Mouse (Mus musculus): Measurements from ENCODE around the gene Kirrel3. TPM values are rescaled to one million over a fixed set of nuclear protein-coding genes. Genes with fewer than 3 reads are reported as not detected.

The Kirrel3 gene
- polyA plus RNA-seq, 1 experiment from 2014 or later = 0.72 TPM

GRCm38 (mm10) chr9:34939621-34940020 is 453.9 kb downstream of the Kirrel3 start:
- H3K27ac ChIP-seq (ENCODE audit: low read length) = no peak overlapping the region
- H3K9me3 ChIP-seq (ENCODE audit: low read length) = no peaks in the 10 kb centered on the region
- DNase-seq (ENCODE audit: low spot score) = no peak
- ATAC-seq = no peak
- no peaks in the 10 kb centered on the region for H3K36me3 ChIP-seq (ENCODE audit: insufficient read depth, low read length)
- no peaks in the 10 kb centered on the region for H3K27me3 ChIP-seq (replicated peaks; ENCODE audit: insufficient read depth, low read length)
- 92% methylated on average over 5 of the region's 5 CpGs for WGBS
- H3K4me1 ChIP-seq (ENCODE audit: insufficient read depth, low read depth, low read length) = no peaks in the 10 kb centered on the region
- H3K4me2 ChIP-seq (replicated peaks; ENCODE audit: low read depth, low read length) = no peak overlapping the region
- no peak overlapping the region for H3K4me3 ChIP-seq (ENCODE audit: low read depth, low read length)
- TF ChIP-seq CTCF (IDR thresholded peaks at IDR 0.05) = no peak
- no peak for TF ChIP-seq EP300 (IDR thresholded peaks at IDR 0.05)
- H3K9ac ChIP-seq (replicated peaks; ENCODE audit: low read depth) = no peak overlapping the region

GRCm38 (mm10) chr9:34942122-34942831 is 456.6 kb downstream of the Kirrel3 start:
- H3K4me1 ChIP-seq (ENCODE audit: insufficient read depth, low read depth, low read length) = no peaks in the 10 kb centered on the region
- H3K4me2 ChIP-seq (replicated peaks; ENCODE audit: low read depth, low read length) = no peak overlapping the region
- H3K9me3 ChIP-seq (ENCODE audit: low read length) = no peaks in the 10 kb centered on the region
- 72% methylated on average over 6 of the region's 6 CpGs for whole genome bisulfite sequencing
- DNase-seq (ENCODE audit: low spot score) = no peak
- no peak for TF ChIP-seq EP300 (IDR thresholded peaks at IDR 0.05)
- TF ChIP-seq CTCF (IDR thresholded peaks at IDR 0.05) = no peak
- H3K27me3 ChIP-seq (replicated peaks; ENCODE audit: insufficient read depth, low read length) = no peaks in the 10 kb centered on the region
- H3K27ac ChIP-seq (ENCODE audit: low read length) = no peak overlapping the region
- no peak for ATAC-seq
- no peak overlapping the region for H3K9ac ChIP-seq (replicated peaks; ENCODE audit: low read depth)
- no peak overlapping the region for H3K4me3 ChIP-seq (ENCODE audit: low read depth, low read length)
- no peaks in the 10 kb centered on the region for H3K36me3 ChIP-seq (ENCODE audit: insufficient read depth, low read length)

GRCm38 (mm10) chr9:34942996-34943395 is 457.3 kb downstream of the Kirrel3 start:
- no peaks in the 10 kb centered on the region for H3K4me1 ChIP-seq (ENCODE audit: insufficient read depth, low read depth, low read length)
- no peaks in the 10 kb centered on the region for H3K36me3 ChIP-seq (ENCODE audit: insufficient read depth, low read length)
- H3K9me3 ChIP-seq (ENCODE audit: low read length) = no peaks in the 10 kb centered on the region
- DNase-seq (ENCODE audit: low spot score) = no peak
- no peaks in the 10 kb centered on the region for H3K27me3 ChIP-seq (replicated peaks; ENCODE audit: insufficient read depth, low read length)
- H3K27ac ChIP-seq (ENCODE audit: low read length) = no peak overlapping the region
- ATAC-seq = no peak
- WGBS = 40% methylated on average over 7 of the region's 7 CpGs
- H3K4me3 ChIP-seq (ENCODE audit: low read depth, low read length) = no peak overlapping the region
- TF ChIP-seq EP300 (IDR thresholded peaks at IDR 0.05) (no peak), CTCF (IDR thresholded peaks at IDR 0.05) (no peak)
- H3K4me2 ChIP-seq (replicated peaks; ENCODE audit: low read depth, low read length) = no peak overlapping the region
- H3K9ac ChIP-seq (replicated peaks; ENCODE audit: low read depth) = no peak overlapping the region

GRCm38 (mm10) chr9:34945301-34945700 is 459.6 kb downstream of the Kirrel3 start:
- no peaks in the 10 kb centered on the region for H3K4me1 ChIP-seq (ENCODE audit: insufficient read depth, low read depth, low read length)
- TF ChIP-seq EP300 (IDR thresholded peaks at IDR 0.05) = no peak
- TF ChIP-seq CTCF (IDR thresholded peaks at IDR 0.05) = no peak
- no peak overlapping the region for H3K4me3 ChIP-seq (ENCODE audit: low read depth, low read length)
- DNase-seq (ENCODE audit: low spot score) = no peak
- no peak for ATAC-seq
- H3K27ac ChIP-seq (ENCODE audit: low read length) = no peak overlapping the region
- H3K36me3 ChIP-seq (ENCODE audit: insufficient read depth, low read length) = no peaks in the 10 kb centered on the region
- no peaks in the 10 kb centered on the region for H3K9me3 ChIP-seq (ENCODE audit: low read length)
- H3K27me3 ChIP-seq (replicated peaks; ENCODE audit: insufficient read depth, low read length) = no peaks in the 10 kb centered on the region
- 52% methylated on average over 9 of the region's 9 CpGs for WGBS
- no peak overlapping the region for H3K4me2 ChIP-seq (replicated peaks; ENCODE audit: low read depth, low read length)
- H3K9ac ChIP-seq (replicated peaks; ENCODE audit: low read depth) = no peak overlapping the region

- H3K27ac ChIP-seq (ENCODE audit: low read length) = no peak overlapping the region
- TF ChIP-seq EP300 (IDR thresholded peaks at IDR 0.05) (no peak), CTCF (IDR thresholded peaks at IDR 0.05) (no peak)
- 12% methylated on average over 6 of the region's 6 CpGs for WGBS
- no peak overlapping the region for H3K9ac ChIP-seq (replicated peaks; ENCODE audit: low read depth)
- H3K4me3 ChIP-seq (ENCODE audit: low read depth, low read length) = no peak overlapping the region
- no peaks in the 10 kb centered on the region for H3K4me1 ChIP-seq (ENCODE audit: insufficient read depth, low read depth, low read length)
- ATAC-seq = no peak
- H3K4me2 ChIP-seq (replicated peaks; ENCODE audit: low read depth, low read length) = no peak overlapping the region
- DNase-seq (ENCODE audit: low spot score) = no peak
- H3K36me3 ChIP-seq (ENCODE audit: insufficient read depth, low read length) = no peaks in the 10 kb centered on the region
- H3K27me3 ChIP-seq (replicated peaks; ENCODE audit: insufficient read depth, low read length) = no peaks in the 10 kb centered on the region
- no peaks in the 10 kb centered on the region for H3K9me3 ChIP-seq (ENCODE audit: low read length)
Measured at GRCm38 (mm10) chr9:34947258-34947657, 461.6 kb downstream of the Kirrel3 start.

- Histone ChIP-seq H3K9me3 (ENCODE audit: low read length) (no peaks in the 10 kb centered on the region), H3K4me2 (replicated peaks; ENCODE audit: low read depth, low read length) (no peak overlapping the region), H3K9ac (replicated peaks; ENCODE audit: low read depth) (no peak overlapping the region), H3K4me3 (ENCODE audit: low read depth, low read length) (no peak overlapping the region), H3K4me1 (ENCODE audit: insufficient read depth, low read depth, low read length) (no peaks in the 10 kb centered on the region), H3K36me3 (ENCODE audit: insufficient read depth, low read length) (no peaks in the 10 kb centered on the region), H3K27ac (ENCODE audit: low read length) (no peak overlapping the region), H3K27me3 (replicated peaks; ENCODE audit: insufficient read depth, low read length) (no peaks in the 10 kb centered on the region)
- ATAC-seq (no peak), DNase-seq (ENCODE audit: low spot score) (no peak)
- no peak for TF ChIP-seq CTCF (IDR thresholded peaks at IDR 0.05)
- TF ChIP-seq EP300 (IDR thresholded peaks at IDR 0.05) = no peak
Measured at GRCm38 (mm10) chr9:34947717-34948116, 462.0 kb downstream of the Kirrel3 start.

Measured in lung, postnatal 0 days (tissue).